Mouse (Mus musculus): Measurements from ENCODE around the gene Gcnt4. TPM values are rescaled to one million over a fixed set of nuclear protein-coding genes. Genes with fewer than 3 reads are reported as not detected.

Gene Gcnt4
- polyA plus RNA-seq (2015; fragmentation: Nextera tagmentation; extraction: Ambion mirVana): 0.14 and 0.29 TPM in 2 replicates

DNA sequence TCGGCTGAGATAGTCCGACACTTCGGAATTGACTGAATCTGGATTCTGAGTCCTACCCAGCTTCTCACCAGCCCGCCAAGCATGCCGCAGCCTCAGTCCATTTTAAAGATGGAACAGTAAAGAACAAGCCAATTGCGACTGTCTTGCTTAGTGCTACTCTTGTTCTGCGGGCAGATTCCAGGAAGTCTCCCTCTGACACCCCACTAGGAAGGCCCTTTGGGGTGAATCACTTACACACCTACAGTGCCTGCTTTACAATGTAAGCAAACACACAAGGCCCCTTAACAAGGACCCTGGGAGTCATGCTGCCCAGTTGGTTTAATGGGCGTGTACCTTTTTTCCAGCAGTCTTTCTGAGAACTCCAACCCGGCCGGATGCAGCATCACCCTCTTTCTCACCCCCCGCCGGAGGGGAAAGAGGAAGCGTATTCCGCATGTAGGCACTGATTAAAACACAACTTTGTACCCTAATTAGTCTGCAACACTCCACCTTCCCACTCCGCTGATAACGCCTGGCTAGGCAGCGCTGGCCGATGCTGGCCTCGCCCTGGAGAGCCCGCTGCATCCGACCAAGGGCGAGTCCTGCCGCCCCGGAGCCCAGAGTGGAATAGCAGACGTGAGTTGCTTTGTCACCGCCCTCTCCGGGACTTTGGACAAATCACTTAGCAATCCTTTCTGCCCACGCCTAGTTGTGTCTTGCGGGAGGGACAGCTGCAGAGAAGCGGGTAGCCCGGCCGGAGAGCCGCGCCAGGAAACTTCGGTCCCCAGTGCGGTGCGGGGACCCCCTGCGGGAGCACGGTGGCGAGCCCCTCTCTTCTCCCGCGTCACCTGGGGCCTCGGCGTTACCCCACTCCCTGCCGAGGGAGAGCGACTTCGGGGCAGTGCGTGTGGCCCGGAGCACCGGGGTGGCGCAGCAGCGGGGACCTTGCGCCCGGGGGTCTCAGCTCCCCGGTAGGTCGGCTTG lies at the start of gene Gcnt4:
TSS of gene Gcnt4 (plus strand) at position 691 of the 963 bp plus-strand sequence.

Other genes starting within 250 kb of the Gcnt4 start
- not detected in 2 replicates for gene Ankrd31, start 176.4 kb upstream of the Gcnt4 start, polyA plus RNA-seq (2015; fragmentation: Nextera tagmentation; extraction: Ambion mirVana)
- gene 1700029F12Rik, start 109.7 kb downstream of the Gcnt4 start, polyA plus RNA-seq (2015; fragmentation: Nextera tagmentation; extraction: Ambion mirVana): 0.25 and 0.58 TPM in 2 replicates
- 2.1 and 2.4 TPM in 2 replicates for gene Fam169a, start 142.6 kb downstream of the Gcnt4 start, polyA plus RNA-seq (2015; fragmentation: Nextera tagmentation; extraction: Ambion mirVana)
- gene Gm6169, start 174.5 kb downstream of the Gcnt4 start, polyA plus RNA-seq (2015; fragmentation: Nextera tagmentation; extraction: Ambion mirVana): 2.3 and 3.5 TPM in 2 replicates
- gene Gfm2, start 213.2 kb downstream of the Gcnt4 start, polyA plus RNA-seq (2015; fragmentation: Nextera tagmentation; extraction: Ambion mirVana): 11.4 and 20.5 TPM in 2 replicates
- 62.2 and 73.0 TPM in 2 replicates for gene Nsa2, start 213.2 kb downstream of the Gcnt4 start, polyA plus RNA-seq (2015; fragmentation: Nextera tagmentation; extraction: Ambion mirVana)

Measured in adrenal gland, postnatal 0 days (tissue).